Mouse (Mus musculus) forebrain, postnatal 0 days (tissue): ENCODE results near the gene Wdtc1. TPM values are rescaled to one million over a fixed set of nuclear protein-coding genes. Genes with fewer than 3 reads are reported as not detected.

Experiments used
- ATAC-seq: fragments of 200-750 bp; cut with Nextera tagmentation; 2 replicates; pipeline ENCODE4 v1.8.0; 2017; ENCODE audit warnings: mild to moderate bottlenecking, moderate library complexity
- DNase-seq: peaks from one replicate; pipeline ENCODE4 v3.0.0-alpha.2; 2015
- H3K27ac ChIP-seq: fragments of 300-500 bp; sonication (generic); 2 replicates; pipeline ENCODE4 v1.5.1; 2014; ENCODE audit warnings: low read depth, mild to moderate bottlenecking, antibody characterized with exemption, low read length, moderate library complexity, mixed read lengths
- H3K27me3 ChIP-seq: fragments of 300-500 bp; sonication (generic); 2 replicates; pipeline ENCODE4 v1.6.1; 2014; ENCODE audit warnings: mild to moderate bottlenecking, low read length, mixed read lengths; ENCODE audit not compliant: insufficient read depth
- H3K36me3 ChIP-seq: fragments of 300-500 bp; sonication (generic); 2 replicates; pipeline ENCODE4 v1.6.1; 2014; ENCODE audit warnings: mild to moderate bottlenecking, moderate library complexity; ENCODE audit not compliant: insufficient read depth
- H3K4me1 ChIP-seq: fragments of 300-500 bp; sonication (generic); 2 replicates; pipeline ENCODE4 v1.6.1; 2014; ENCODE audit warnings: antibody characterized with exemption; ENCODE audit not compliant: insufficient read depth
- H3K4me2 ChIP-seq: fragments of 300-500 bp; sonication (generic); 2 replicates; pipeline ENCODE4 v1.6.1; 2014; ENCODE audit warnings: low read depth, mild to moderate bottlenecking, moderate library complexity
- H3K4me3 ChIP-seq: fragments of 300-500 bp; sonication (generic); 2 replicates; pipeline ENCODE4 v1.5.1; 2014; ENCODE audit warnings: low read depth, low read length, mixed read lengths
- H3K9ac ChIP-seq: fragments of 300-500 bp; sonication (generic); 2 replicates; pipeline ENCODE4 v1.6.1; 2014; ENCODE audit warnings: mild to moderate bottlenecking
- H3K9me3 ChIP-seq: fragments of 300-500 bp; sonication (generic); 2 replicates; pipeline ENCODE4 v1.6.1; 2016; ENCODE audit warnings: low read length
- CTCF ChIP-seq: sonication (generic); IDR thresholded peaks from 2 replicates; pipeline ENCODE4 v1.5.1; 2016; ENCODE audit warnings: antibody characterized with exemption, control low read depth, low read depth
- WGBS: fragments of 180-500 bp; shearing (Covaris S2); extraction: QIAGEN DNeasy Blood & Tissue Kit; methylation state at CpG from one replicate; pipeline ENCODE4 v1.1.7; 2014; 5-methylcytosine and 5-hydroxymethylcytosine counted together
- polyA plus RNA-seq: library from polyadenylated mRNA; unstranded; fragments of >200 nt; fragmentation: Nextera tagmentation; extraction: Ambion mirVana; gene quantifications from 2 replicates; pipeline ENCODE4 v1.2.1, GENCODE M21; 2015
- total RNA-seq: library from RNA; depleted of rRNA; stranded (reverse); fragments of >200 nt; gene quantifications from 2 replicates; pipeline ENCODE4 v1.2.3, GENCODE M21; 2014

The Wdtc1 gene
- total and polyA plus RNA-seq, 2 experiments from 2014 or later = 16.3 to 43.9 TPM

GRCm38 (mm10) chr4:133375812-133376577 is 22.7 kb upstream of the Wdtc1 start:
- 44% methylated on average over 10 of the region's 10 CpGs for whole genome bisulfite sequencing
- ATAC-seq = no peak
- H3K27ac ChIP-seq = no peak overlapping the region
- H3K9ac ChIP-seq = no peak overlapping the region
- no peak overlapping the region for H3K4me3 ChIP-seq
- no peaks in the 10 kb centered on the region for H3K9me3 ChIP-seq
- no peak for DNase-seq
- no peak for TF ChIP-seq CTCF
- H3K27me3 ChIP-seq = no peaks in the 10 kb centered on the region
- no peaks in the 10 kb centered on the region for H3K36me3 ChIP-seq
- peaks cover 33% of the 10 kb centered on the region for H3K4me1 ChIP-seq
- H3K4me2 ChIP-seq = no peak overlapping the region

- Histone ChIP-seq H3K27ac (no peak overlapping the region), H3K27me3 (no peaks in the 10 kb centered on the region), H3K4me2 (no peak overlapping the region), H3K4me3 (no peak overlapping the region), H3K9me3 (no peaks in the 10 kb centered on the region), H3K36me3 (no peaks in the 10 kb centered on the region), H3K4me1 (peaks cover 42% of the 10 kb centered on the region), H3K9ac (no peak overlapping the region; the same call in 1 of the 2 replicates)
- ATAC-seq = no peak
- TF ChIP-seq CTCF = no peak
- DNase-seq = no peak
- 76% methylated on average over 4 of the region's 4 CpGs for WGBS
Measured at GRCm38 (mm10) chr4:133374011-133374410, 20.7 kb upstream of the Wdtc1 start.

- H3K4me2 ChIP-seq = peak overlapping the region; percentile 85
- no peak overlapping the region for H3K27ac ChIP-seq
- DNase-seq (no peak), ATAC-seq (no peak)
- H3K9ac ChIP-seq = no peak overlapping the region
- H3K9me3 ChIP-seq = no peaks in the 10 kb centered on the region
- H3K27me3 ChIP-seq = no peaks in the 10 kb centered on the region
- H3K4me1 ChIP-seq = peaks cover 34% of the 10 kb centered on the region
- TF ChIP-seq CTCF = no peak
- 79% methylated on average over 6 of the region's 6 CpGs for WGBS
- no peaks in the 10 kb centered on the region for H3K36me3 ChIP-seq
- no peak overlapping the region for H3K4me3 ChIP-seq
Measured at GRCm38 (mm10) chr4:133372278-133372665, 19.0 kb upstream of the Wdtc1 start.

GRCm38 (mm10) chr4:133371621-133372277 is 18.5 kb upstream of the Wdtc1 start:
- no peak for ATAC-seq
- H3K4me1 ChIP-seq = peaks cover 34% of the 10 kb centered on the region
- peak overlapping the region; percentile 82 for H3K4me3 ChIP-seq
- H3K9me3 ChIP-seq = no peaks in the 10 kb centered on the region
- WGBS = 82% methylated on average over 7 of the region's 7 CpGs
- no peak for DNase-seq
- H3K9ac ChIP-seq = peak overlapping the region; percentile 33
- TF ChIP-seq CTCF = no peak
- H3K27me3 ChIP-seq = no peaks in the 10 kb centered on the region
- no peaks in the 10 kb centered on the region for H3K36me3 ChIP-seq
- H3K4me2 ChIP-seq = peak overlapping the region; percentile 85
- no peak overlapping the region for H3K27ac ChIP-seq

- WGBS = 67% methylated on average over 22 of the region's 22 CpGs
- H3K27ac ChIP-seq = no peak overlapping the region
- peak overlapping the region; percentile 85 for H3K4me2 ChIP-seq
- no peaks in the 10 kb centered on the region for H3K9me3 ChIP-seq
- no peaks in the 10 kb centered on the region for H3K27me3 ChIP-seq
- no peak for TF ChIP-seq CTCF
- DNase-seq = no peak
- no peak for ATAC-seq
- H3K4me3 ChIP-seq = peak overlapping the region; percentile 82
- no peaks in the 10 kb centered on the region for H3K36me3 ChIP-seq
- H3K9ac ChIP-seq = peak overlapping the region; percentile 88
- H3K4me1 ChIP-seq = peaks cover 34% of the 10 kb centered on the region
Measured at GRCm38 (mm10) chr4:133370298-133371274, 17.3 kb upstream of the Wdtc1 start.

GRCm38 (mm10) chr4:133369553-133370297 is 16.4 kb upstream of the Wdtc1 start, which contains the start of gene Slc9a1:
Slc9a1 (plus strand) TSS chr4:133369706.
- Histone ChIP-seq H3K36me3 (no peaks in the 10 kb centered on the region), H3K4me3 (peak within 1 kb of the TSS; percentile 82), H3K4me1 (peaks cover 34% of the 10 kb centered on the region), H3K27me3 (no peaks in the 10 kb centered on the region), H3K9me3 (no peaks in the 10 kb centered on the region), H3K27ac (peak within 1 kb of the TSS; percentile 88), H3K4me2 (peak within 1 kb of the TSS; percentile 85), H3K9ac (peak within 1 kb of the TSS; percentile 88)
- DNase-seq (peak; percentile 96), ATAC-seq (peak; percentile 99)
- peak; percentile 93 for TF ChIP-seq CTCF
- WGBS = under 1% methylated on average over 40 of the region's 40 CpGs
